Mouse (Mus musculus) cerebellum, postnatal 4 days (tissue): ENCODE results near the gene Alppl2.

Source experiments
- DNase-seq, 2 experiments: peaks; one replicate each; pipeline ENCODE4 v3.0.0; 2022; ENCODE audit warnings: low spot score in 2 of 2, mixed read lengths in 1 of 2

Gene Alppl2

DNA sequence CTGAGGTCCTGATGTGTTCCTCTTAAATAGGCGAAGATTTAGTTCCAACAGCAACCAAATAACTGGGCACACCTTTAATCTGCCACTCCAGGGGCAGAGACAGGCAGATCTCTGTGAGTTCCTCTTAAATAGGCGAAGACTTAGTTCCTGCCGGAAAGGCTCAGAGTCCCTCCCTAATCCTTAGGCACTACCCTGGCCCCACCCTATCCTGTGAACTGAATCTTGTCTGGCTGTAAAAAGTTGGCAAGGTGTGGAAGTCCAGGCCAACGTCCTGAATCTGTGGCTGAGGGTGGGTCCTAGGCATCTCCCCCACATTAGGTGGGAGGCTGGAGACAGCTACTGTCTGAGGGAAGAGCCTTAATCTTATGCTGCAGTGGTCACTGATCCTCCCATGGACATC is at the start of gene Alppl2:
Gene Alppl2 (minus strand): TSS at position 101 of the 400 bp plus-strand sequence.
- DNase-seq, result no peak

DNA sequence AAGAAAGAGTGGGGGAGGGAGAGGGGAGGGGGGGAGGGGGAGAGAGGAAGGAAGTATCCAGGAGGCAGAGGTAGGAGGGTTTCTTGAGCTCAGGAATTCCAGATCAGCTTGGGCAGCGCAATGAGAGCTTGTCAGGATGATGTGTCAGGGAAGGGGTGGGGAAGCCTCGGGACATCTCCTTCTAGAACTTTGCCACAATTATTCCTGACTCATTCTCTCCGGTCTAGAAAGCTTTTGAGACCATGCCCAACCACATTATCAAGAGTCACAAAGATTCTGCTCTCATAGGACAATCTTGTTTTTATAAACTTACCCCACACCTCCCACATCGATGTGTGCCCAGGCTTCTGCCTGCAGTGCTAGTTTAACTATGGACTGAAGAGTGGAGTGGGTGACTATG is 42.1 kb upstream of the Alppl2 start:
- no peak for DNase-seq

DNA sequence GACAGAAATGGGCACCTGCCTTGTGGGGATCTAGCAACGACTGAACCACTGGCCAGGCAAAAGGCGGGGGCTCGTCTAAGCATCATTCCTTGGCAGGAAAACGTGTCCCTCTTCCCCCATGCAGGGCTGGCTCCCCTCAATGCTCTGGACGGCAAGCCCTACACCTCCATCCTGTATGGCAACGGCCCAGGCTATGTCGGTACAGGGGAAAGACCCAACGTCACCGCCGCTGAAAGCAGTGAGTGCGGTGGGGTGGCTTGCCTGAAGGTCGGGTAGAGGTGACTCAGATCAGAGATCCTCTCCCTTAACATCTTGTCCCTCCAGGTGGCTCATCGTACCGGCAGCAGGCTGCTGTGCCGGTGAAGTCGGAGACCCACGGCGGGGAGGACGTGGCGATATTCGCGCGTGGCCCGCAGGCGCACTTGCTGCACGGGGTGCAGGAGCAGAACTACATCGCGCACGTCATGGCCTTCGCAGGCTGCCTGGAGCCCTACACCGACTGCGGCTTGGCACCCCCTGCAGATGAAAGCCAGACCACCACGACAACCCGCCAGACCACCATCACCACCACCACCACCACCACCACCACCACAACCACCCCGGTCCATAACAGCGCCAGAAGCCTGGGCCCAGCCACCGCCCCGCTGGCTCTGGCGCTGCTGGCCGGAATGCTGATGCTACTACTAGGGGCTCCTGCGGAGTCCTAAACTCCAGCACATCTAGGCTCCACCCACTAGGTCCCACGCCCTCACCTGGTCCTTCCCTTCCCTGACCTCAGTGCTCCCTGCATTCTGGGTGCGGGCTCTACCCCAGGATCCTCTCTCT is 37.7 kb upstream of the Alppl2 start:
- DNase-seq, result peak in 1 of 2 experiments; percentile 41

DNA sequence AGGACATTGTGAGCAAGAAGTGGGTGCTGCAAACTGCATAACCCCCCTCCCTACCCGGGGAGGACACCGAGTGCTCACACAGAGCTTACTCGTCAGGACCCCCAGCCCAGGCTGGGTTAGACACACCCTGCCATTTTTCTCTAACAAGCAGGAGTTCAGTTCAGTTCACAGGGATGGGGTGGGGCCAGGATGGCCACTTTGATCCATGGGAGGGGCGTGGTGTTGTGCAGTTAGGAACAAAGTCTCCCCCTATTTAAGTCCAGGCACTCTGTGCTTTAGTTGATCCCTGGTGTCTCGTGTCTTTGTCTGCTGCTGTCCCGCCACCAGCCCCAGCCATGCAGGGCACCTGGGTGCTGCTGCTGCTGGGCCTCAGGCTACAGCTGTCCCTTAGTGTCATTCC is 34.9 kb upstream of the Alppl2 start, which contains the start of gene Akp3:
Gene Akp3 (plus strand): TSS at position 301 of the 400 bp plus-strand sequence.
- DNase-seq, result no peak

DNA sequence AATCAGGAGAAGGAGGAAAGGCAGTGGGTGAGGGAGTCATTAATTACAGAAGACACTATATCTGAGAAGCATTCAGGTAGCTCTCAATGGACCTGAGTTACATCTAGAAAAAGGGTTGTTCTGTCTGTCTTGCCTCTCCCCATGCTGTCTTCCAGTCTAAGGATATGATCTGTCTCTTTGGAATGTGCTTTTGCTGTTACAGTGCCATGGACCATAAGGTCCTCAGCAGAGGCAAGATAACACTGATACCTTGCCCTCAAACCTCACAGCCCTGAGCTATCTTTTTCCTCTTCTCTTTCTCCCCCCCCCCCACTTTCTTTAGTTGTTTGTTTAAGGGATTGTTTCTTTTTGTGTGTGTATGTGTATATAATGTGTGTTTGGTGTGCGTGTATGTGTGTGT is 25.1 kb upstream of the Alppl2 start:
- DNase-seq, result no peak

DNA sequence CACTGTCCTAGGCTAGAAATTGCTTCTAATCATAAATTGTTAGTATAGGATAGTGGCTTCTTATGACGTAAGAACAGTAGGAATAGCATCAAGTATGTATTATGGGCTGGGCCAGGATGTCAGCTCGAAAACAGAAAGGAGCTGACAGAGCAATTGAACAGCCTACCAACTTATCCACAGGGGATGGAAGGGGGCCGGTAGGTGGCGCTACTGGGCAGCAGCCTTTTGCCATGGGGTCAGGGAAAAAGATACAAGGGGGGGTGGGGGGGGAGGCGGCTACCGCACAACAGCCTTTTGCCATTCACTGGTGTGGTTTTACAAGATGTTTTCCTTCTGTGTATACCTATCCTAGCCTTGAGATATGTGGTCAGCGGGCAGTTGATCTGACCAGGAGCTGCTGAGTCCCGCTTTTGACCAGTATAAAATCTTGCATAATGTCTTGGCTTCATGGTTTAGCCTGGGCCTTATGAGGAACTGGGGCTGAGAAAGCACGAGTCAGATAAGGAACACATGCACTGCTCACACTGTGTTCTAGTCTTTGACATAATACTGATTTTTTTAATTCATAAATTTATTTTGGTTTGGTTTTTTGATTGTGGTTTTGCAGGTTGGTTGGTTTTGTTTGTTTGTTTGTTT is 22.1 kb upstream of the Alppl2 start:
- peak in 1 of 2 experiments; percentile 52 for DNase-seq

DNA sequence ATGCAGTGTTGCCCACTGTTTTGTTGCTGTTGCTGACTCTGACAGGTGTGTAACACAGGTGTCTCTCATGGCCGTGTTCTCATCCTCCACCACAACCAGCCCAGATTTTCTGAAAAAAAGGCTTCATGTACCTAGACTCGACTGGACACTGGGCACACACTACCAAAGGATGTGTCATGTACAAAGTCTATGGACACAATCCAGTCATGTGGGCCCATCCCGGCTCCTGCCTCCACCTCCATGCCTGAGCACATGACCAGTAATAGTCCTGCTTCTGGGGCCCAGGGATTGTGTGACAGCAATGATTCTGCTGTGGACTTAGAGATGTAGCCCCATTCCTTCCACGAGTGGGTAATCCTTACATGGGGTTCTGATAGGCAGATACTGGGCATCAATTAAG is 18.8 kb upstream of the Alppl2 start:
- no peak for DNase-seq

DNA sequence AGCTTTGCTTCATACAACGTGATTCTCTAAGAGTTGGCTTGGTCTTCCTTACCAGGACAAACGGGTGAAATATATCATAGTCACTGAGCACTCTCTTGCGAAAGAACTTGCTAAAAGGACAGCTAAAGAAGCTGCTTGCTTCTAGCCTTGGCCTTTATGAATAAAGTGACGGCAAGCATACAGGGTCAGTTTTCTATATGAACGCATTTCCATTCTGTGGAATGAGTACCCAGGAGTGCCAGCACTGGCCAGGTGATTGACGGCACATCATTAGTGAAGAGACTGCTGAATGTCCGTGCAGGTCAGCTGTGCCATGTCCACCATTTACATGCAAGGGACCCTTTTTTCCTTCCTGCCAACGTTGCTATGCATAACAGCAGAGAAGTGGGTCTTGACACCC is 16.8 kb upstream of the Alppl2 start:
- no peak for DNase-seq

DNA sequence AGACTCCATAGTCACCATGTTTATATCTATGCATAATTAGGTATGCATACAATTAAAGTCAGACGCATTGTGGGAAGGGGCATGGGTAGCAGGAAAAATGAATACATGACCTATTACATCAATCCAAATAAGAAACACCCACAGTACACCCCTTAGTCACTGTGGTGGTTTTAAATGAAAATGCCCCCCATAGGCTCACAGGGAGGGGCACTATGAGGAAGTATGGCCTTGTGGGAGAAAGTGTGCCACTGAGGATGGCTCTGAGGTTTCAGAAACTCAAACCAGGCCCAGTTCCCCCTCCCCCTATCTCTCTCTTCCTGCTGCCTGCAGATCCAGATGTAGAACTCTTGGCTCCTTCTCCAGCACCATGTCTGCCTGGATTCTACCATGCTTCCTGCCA is 14.2 kb upstream of the Alppl2 start:
- DNase-seq, result no peak

DNA sequence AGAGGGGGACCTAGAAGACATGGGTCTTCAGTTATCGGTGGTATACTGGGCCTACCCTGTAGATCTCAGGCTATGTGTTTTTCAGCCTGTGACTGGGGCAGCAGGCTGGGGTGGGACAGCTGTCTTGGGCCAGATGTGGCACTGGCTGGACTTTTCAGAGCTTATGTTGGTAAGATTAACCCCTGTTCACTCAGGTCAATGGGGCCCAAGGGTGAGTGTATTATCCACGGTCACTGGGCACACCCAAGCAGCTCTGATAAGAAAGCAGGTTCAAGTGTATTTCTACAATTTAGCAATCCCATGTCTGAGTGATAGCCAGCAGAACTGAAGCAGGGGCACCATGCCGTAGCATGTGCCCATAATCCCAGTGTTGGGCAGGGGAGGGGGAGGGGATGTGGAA is 12.4 kb upstream of the Alppl2 start:
- DNase-seq, result no peak

DNA sequence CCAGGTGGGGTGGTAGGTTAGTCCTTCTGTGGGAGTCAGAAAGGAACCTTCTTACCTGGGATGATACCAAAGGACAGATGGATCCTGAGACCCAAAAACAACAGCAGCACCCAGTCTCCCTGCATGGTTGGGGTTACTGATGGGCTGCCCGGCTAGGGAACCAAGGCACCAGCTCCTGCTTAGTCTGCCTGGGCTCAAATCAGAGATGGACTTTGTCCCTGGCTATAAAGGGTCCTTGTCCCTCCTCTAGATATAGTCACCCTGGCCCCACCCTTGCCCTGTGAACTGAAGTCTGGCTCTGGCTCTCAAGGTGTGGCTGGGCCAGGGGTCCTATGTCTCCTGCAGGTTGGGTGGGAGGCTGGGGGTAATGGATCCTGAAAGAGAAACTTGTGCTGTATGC is 11.7 kb upstream of the Alppl2 start, which contains the start of gene Alpi:
Gene Alpi (minus strand): TSS at position 196 of the 400 bp plus-strand sequence.
- no peak for DNase-seq

DNA sequence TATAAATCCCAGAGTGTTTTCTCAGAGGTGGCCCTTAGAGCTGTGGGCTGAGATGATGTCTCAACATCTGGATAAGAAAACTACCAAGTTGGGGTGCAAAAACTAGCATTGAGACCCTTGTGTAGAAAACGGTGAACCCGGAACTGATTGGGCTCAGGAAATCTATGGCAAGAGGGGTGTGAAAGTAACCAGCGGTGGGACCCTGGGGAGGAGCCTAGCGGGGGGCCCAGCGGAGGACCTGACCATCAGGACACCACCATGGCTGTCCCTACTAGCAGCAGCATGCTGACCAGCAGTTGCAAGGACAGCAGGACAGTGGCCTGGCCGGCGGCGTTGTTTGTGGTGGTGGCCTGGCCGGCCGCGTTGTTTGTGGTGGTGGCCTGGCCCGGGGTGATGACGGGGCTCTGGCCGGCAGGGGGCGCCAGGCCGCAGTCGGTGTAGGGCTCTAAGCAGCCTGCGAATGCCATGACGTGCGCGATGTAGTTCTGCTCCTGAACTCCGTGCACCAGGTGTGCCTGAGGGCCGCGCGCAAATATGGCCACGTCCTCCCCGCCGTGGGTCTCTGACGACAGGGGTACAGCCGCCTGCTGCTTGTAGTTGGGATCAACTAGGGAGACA is 8.7 kb upstream of the Alppl2 start:
- DNase-seq, result peak; percentile 35 to 72

DNA sequence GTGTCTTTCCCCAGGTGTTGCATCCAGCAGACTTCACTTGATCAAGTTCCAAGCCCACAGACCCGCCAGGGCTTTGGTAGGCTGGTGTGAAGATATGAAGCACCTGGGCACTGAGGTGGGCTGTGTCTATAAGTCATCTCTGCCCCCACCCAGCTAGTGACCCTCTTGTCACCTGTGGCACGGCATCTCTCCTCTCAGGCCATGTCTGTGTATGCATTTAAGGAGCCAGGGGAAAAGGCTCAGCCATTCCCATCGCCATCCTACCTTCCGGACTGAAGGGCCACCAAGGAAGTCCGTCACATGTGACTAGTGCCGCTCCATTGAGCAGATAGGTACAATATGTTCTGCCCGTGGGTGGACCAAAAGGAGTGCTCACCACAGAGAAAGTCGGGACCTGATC is 5.9 kb upstream of the Alppl2 start:
- no peak for DNase-seq

DNA sequence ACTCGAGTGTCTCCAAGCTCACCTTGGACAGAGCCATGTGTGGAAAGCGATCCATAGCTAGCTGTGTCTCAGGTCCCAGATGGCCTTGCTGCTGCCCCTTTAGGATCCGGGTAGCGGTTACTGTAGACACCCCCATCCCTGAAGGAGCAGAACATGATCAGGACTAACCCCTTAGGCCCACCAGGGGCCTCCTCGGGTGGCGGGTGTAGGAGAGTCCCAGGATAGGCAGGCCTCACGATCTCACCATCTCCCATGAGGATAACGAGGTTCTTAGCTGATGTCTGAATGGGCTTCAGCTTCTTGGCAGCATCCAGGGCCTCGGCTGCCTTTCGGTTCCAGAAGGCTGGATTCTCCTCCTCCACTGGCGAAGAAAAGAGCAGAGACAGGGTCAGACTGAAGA is 477 bp downstream of the Alppl2 start:
- no peak for DNase-seq

DNA sequence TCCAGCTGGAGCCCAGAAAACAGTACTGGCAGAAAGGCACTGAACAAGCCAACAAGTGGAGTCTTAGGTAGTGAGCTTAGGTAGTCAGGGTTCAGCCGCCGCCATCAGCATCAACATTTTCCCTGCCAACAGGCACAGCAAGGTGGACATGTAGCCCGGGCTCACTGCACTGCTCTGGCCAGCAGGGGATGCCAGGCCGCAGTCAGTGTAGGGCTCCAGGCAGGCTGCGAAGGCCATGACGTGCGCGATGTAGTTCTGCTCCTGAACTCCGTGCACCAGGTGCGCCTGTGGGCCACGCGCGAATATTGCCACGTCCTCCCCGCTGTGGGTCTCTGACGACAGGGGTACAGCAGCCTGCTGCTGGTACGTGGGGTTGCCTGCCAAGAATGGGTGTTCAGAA is 2.8 kb downstream of the Alppl2 start:
- no peak for DNase-seq

DNA sequence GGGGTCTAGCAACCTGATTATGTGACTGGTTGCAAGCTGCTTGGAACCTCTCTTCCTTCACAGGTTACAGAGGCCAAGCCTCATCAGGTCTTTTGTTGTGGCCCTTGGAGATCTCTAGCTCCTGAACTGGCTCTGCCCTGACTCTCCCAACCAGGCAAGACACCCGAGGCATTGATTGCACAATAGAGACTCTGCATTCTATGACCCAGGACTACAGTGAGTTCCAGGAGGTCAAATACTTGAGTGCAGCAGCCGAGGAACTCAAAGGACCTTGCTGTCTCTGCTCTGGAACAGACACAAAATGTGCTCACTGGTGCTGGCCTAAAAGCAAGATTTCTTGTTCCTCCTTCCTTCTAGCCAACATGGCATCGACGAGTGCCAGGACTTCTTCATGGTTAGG is 3.5 kb downstream of the Alppl2 start:
- DNase-seq, result no peak

DNA sequence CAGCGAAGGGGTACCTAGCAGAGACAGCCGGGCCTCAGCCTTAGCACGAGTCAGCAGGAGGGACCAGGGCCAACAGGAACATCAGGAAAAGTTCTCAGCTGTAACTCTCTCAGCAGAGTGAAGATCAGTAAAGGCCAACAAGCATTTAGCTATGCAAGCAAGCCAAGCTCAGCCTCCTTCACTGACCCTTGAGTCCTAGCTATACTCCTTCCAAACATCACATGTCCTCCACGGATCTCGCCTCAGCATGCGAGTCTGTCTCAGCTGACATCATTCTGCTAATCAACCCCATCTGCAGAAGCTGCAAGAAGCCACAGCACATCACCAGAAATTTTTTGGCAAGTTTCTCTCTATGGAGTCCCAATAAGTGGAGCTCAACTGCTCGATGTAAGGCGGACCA is 16.0 kb downstream of the Alppl2 start:
- DNase-seq, result no peak

DNA sequence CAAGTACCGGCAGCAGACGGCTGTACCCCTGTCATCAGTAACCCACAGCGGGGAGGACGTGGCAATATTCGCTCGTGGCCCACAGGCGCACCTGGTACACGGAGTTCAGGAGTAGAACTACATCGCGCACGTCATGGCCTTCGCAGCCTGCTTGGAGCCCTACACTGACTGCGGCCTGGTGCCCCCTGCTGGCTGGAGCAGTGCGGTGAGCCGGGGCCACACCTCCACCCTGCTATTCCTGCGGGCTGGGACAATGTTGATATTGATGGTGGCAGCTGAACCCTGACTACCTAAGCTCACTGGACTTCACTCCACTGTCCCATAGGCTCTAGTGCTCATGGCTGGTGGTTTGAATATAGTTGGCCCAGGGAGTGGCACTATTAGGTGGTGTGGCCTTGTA is 19.0 kb downstream of the Alppl2 start:
- DNase-seq, result no peak

DNA sequence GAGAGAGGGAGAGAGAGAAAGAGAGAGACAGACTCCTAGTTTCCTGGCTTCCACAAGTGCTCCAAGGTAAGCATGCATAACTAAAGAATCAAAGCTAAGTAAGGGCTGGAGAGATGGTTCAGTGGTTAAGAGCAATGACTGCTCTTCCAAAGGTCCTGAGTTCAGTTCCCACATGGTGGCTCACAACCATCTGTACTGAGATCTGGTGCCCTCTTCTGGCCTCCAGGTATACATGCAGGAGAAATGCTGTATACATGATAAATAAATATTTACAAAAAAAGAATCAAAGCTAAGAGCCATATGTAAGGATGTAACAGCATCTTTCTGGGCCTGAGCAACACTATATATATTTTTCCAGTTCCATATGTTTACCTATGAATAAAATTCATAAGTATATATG is 28.8 kb downstream of the Alppl2 start:
- DNase-seq, result no peak

DNA sequence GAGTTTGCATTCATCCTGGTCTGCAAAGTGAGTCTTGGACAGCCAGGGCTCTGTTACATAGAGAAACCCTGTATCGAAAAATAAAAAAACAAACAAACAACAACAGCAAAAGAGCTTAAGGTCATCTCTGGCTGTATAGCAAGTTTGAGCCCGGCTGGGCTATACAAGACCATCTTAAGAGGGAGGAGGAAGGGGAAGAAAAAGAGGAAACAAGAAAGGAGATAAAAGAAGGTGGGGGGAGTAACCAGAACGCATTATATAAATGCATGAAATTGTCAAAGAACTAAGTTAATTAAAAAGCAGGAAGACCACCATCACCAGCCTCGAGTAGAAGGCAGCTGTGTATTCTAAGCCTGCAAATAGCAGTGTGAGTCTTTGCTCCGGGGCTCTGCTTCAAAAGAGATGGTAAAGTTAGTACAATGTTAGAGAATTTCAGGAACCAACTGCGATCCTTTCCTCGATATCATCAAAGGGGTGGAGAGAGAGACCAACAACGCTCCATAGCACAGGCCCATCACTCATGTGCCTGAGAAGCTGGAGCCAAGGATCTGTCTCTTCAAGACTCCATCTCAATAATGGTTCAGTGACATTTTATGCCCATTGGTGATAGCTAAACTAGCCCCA is 30.6 kb downstream of the Alppl2 start:
- DNase-seq, result no peak

DNA sequence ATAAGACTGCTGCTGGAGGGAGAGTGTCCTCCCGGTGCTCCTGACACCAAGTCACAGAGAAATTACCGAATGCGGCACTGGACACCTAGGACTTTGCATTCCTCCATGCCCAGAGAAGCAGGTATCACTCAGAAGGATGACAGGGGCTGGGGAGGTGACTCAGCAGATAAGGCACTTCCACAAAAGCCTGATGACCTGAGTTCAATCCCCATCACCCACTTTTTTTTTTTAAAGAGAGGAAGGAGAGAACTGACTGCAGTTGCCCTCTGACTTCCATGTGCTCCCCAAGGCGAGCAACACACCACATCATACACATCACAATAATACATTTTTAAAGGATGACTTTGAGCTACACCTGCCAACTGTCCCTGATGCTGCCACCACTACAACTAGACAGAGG is 32.7 kb downstream of the Alppl2 start:
- DNase-seq, result no peak

DNA sequence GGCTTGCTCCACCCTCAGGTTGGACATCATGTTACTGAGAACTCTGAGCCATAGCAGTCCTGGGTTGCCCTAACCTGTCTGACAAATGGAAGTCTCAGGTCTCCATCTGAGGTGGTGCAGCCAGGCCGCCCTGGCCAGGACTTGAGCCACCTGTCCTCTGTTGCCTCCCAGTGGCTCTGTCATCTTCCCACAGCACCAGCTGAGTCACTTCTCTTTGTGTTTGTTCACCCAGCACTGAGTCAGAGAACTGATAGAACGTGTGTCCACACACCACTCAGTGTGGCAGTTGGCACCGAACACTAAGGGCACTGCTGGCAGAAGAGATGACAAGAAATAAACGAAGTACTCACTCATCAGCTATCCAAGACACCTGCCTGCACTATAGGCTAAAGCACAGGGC is 38.4 kb downstream of the Alppl2 start:
- no peak for DNase-seq
